Mouse (Mus musculus) sigmoid colon, adult 10 weeks (tissue): ENCODE results near the gene Stag1. TPM values are rescaled to one million over a fixed set of nuclear protein-coding genes. Genes with fewer than 3 reads are reported as not detected.

Experiments used
- polyA plus RNA-seq: library from polyadenylated mRNA; stranded (reverse); fragments of 350-450 nt; fragmentation: Illumina TruSeq; extraction: RNeasy Lipid Tissue Mini Kit (QIAGEN cat#74804); gene quantifications from one replicate; pipeline ENCODE4 v1.2.3, GENCODE M21; 2014; ENCODE audit warnings: low read depth, low replicate concordance

Gene Stag1
- polyA plus RNA-seq: 60.6 TPM

DNA sequence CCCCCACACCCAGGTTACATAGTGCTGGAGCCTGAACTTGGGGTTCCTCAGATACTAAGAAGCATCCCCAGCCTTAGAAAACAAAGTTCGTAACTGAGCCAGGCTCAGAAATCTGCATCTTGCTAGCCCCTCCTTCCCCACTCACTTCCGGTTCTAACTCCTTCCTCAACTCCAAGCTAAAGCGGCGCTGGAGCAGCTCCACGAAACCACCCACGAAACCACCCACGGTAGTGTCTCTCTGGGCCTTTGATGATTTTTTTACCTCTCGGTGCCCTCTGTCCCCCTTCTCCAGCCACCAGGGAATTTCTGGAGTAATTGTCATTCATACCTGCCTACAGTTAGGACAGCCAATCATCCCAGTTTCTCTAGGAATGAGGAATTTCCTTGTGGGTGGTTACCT lies at the start of gene Stag1:
TSS of gene Stag1 (plus strand) at position 253 of the 400 bp plus-strand sequence.

GRCm38 (mm10) chr9:100570626-100571233 lies 26.9 kb upstream of the Stag1 start, which contains the start of gene Slc35g2:
Gene Slc35g2 (minus strand): TSS chr9:100571090.

Other genes with a start within 250 kb of the Stag1 start
- 0.73 TPM for gene Il20rb, start 111.0 kb upstream of the Stag1 start, polyA plus RNA-seq
- 221 TPM for gene Nck1, start 51.7 kb upstream of the Stag1 start, polyA plus RNA-seq
- gene Slc35g2, start 26.7 kb upstream of the Stag1 start, polyA plus RNA-seq: 41.8 TPM